Mouse (Mus musculus): Measurements from ENCODE around the gene Bola1.
A peak's percentile ranks its signal among the peaks of the same experiment; 100 is the strongest.
"Not testable (repeated sequence)": the region's sequence is repeated elsewhere in the genome, so short reads cannot be mapped to it uniquely, and the experiment has no call there.

Bola1 gene

GRCm38 (mm10) chr3:96222774-96223173 is 3.3 kb upstream of the Bola1 start:
- no peak for DNase-seq

GRCm38 (mm10) chr3:96221640-96222038 is 2.1 kb upstream of the Bola1 start:
- peak; percentile 47 to 52 for DNase-seq

- DNase-seq = peak; percentile 84 to 88
Observed at GRCm38 (mm10) chr3:96220765-96221639, 1.5 kb upstream of the Bola1 start, which contains the start of the genes Hist2h2ac and Hist2h2be. Hist2h2ac (minus strand) TSS chr3:96220880. Hist2h2be (plus strand) TSS chr3:96221119.

- DNase-seq = not testable (repeated sequence)
Observed at GRCm38 (mm10) chr3:96220131-96220764, 739 bp upstream of the Bola1 start.

GRCm38 (mm10) chr3:96219191-96219641 is 293 bp downstream of the Bola1 start:
- peak; percentile 50 to 52 for DNase-seq

GRCm38 (mm10) chr3:96209242-96209641 is 10.3 kb downstream of the Bola1 start:
- no peak for DNase-seq

GRCm38 (mm10) chr3:96207819-96208218 is 11.7 kb downstream of the Bola1 start:
- no peak for DNase-seq

- DNase-seq = no peak
Observed at GRCm38 (mm10) chr3:96199731-96200130, 19.8 kb downstream of the Bola1 start.

GRCm38 (mm10) chr3:96198601-96199251 is 20.8 kb downstream of the Bola1 start:
- not testable (repeated sequence) for DNase-seq

GRCm38 (mm10) chr3:96198181-96198580 is 21.3 kb downstream of the Bola1 start:
- DNase-seq = peak; percentile 22 to 63

GRCm38 (mm10) chr3:96197129-96197749 is 22.3 kb downstream of the Bola1 start:
- peak; percentile 80 to 87 for DNase-seq

GRCm38 (mm10) chr3:96196437-96197128 is 22.9 kb downstream of the Bola1 start:
- DNase-seq = no peak

GRCm38 (mm10) chr3:96195616-96196313 is 23.7 kb downstream of the Bola1 start:
- DNase-seq = no peak

GRCm38 (mm10) chr3:96194966-96195365 is 24.5 kb downstream of the Bola1 start:
- DNase-seq = no peak

- DNase-seq = no peak
Observed at GRCm38 (mm10) chr3:96192977-96193376, 26.5 kb downstream of the Bola1 start.

- DNase-seq = no peak
Observed at GRCm38 (mm10) chr3:96182382-96182776, 37.1 kb downstream of the Bola1 start.

- DNase-seq = no peak
Observed at GRCm38 (mm10) chr3:96181510-96182381, 37.8 kb downstream of the Bola1 start.

- DNase-seq = peak; percentile 51 to 63
Observed at GRCm38 (mm10) chr3:96180727-96181477, 38.6 kb downstream of the Bola1 start, which contains the start of gene Sv2a. Sv2a (plus strand) TSS chr3:96181151.

- DNase-seq = no peak
Observed at GRCm38 (mm10) chr3:96179531-96179930, 40.0 kb downstream of the Bola1 start.

GRCm38 (mm10) chr3:96178902-96179301 is 40.6 kb downstream of the Bola1 start:
- DNase-seq = no peak
